Mouse (Mus musculus) lung, embryonic 14.5 days (tissue): ENCODE data around the gene Gm9817. TPM values are rescaled to one million over a fixed set of nuclear protein-coding genes. Genes with fewer than 3 reads are reported as not detected.

Experiments
- ATAC-seq: fragments of 200-750 bp; cut with Nextera tagmentation; 2 replicates; pipeline ENCODE4 v1.8.0; 2017; ENCODE audit warnings: mild to moderate bottlenecking, moderate TSS enrichment, moderate library complexity; ENCODE audit not compliant: insufficient read depth
- DNase-seq: peaks from one replicate; pipeline ENCODE4 v3.0.0-alpha.2; 2015
- H3K27ac ChIP-seq: fragments of 300-500 bp; sonication (generic); 2 replicates; pipeline ENCODE4 v1.5.1; 2014; ENCODE audit warnings: low read depth, mild to moderate bottlenecking, moderate library complexity
- H3K27me3 ChIP-seq: fragments of 300-500 bp; sonication (generic); 2 replicates; pipeline ENCODE4 v1.6.1; 2014; ENCODE audit warnings: low read length, control low read depth; ENCODE audit not compliant: insufficient read depth
- H3K36me3 ChIP-seq: fragments of 300-500 bp; sonication (generic); 2 replicates; pipeline ENCODE4 v1.6.1; 2014; ENCODE audit warnings: control low read depth; ENCODE audit not compliant: insufficient read depth
- H3K4me1 ChIP-seq: fragments of 300-500 bp; sonication (generic); 2 replicates; pipeline ENCODE4 v1.6.1; 2014; ENCODE audit warnings: antibody characterized with exemption, control low read depth; ENCODE audit not compliant: insufficient read depth
- H3K4me2 ChIP-seq: fragments of 300-500 bp; sonication (generic); 2 replicates; pipeline ENCODE4 v1.6.1; 2014; ENCODE audit warnings: mild to moderate bottlenecking
- H3K4me3 ChIP-seq: fragments of 300-500 bp; sonication (generic); 2 replicates; pipeline ENCODE4 v1.5.1; 2014; ENCODE audit warnings: low read depth, low read length
- H3K9ac ChIP-seq: fragments of 300-500 bp; sonication (generic); 2 replicates; pipeline ENCODE4 v1.6.1; 2014
- H3K9me3 ChIP-seq: fragments of 300-500 bp; sonication (generic); 2 replicates; pipeline ENCODE4 v1.6.1; 2016; ENCODE audit warnings: low read depth, low read length, control low read depth
- CTCF ChIP-seq: IDR thresholded peaks from 2 replicates; pipeline ENCODE4 v1.5.1; 2016; ENCODE audit warnings: antibody characterized with exemption, low read depth
- WGBS: fragments of 180-500 bp; shearing (Covaris S2); extraction: QIAGEN DNeasy Blood & Tissue Kit; methylation state at CpG from one replicate; pipeline ENCODE4 v1.1.7; 2014; 5-methylcytosine and 5-hydroxymethylcytosine counted together
- polyA plus RNA-seq: library from polyadenylated mRNA; unstranded; fragments of >200 nt; fragmentation: Nextera tagmentation; extraction: Ambion mirVana; gene quantifications from 2 replicates; pipeline ENCODE4 v1.2.1, GENCODE M21; 2014

The Gm9817 gene
- polyA plus RNA-seq, 1 experiment from 2014 or later = not detected

DNA sequence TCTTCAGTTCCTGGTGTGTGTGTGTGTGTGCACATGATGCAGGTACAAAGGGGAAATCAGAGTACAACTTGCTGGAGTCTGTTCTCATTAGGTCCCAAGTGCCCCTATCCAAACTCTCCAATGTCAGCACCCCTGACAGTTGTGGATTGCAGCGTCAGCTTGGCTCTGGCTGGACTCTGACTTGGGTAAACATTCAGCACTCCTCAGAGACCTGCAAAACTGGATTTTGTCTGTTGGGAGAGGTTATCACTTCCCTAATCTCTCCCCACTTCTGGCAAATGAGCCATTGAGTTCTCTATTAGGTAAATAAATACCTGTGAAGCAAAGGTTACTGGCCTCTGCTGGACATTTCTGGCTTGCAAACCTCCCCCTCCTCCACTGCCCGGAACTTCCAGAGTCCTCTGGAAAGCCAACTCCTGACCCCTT lies 10.3 kb downstream of the Gm9817 start:
- Histone ChIP-seq H3K27me3 (no peaks in the 10 kb centered on the region), H3K4me1 (peaks cover 11% of the 10 kb centered on the region), H3K9me3 (no peaks in the 10 kb centered on the region), H3K9ac (no peak overlapping the region), H3K27ac (no peak overlapping the region; the same call in 1 of the 2 replicates), H3K36me3 (no peaks in the 10 kb centered on the region), H3K4me2 (no peak overlapping the region), H3K4me3 (no peak overlapping the region)
- no peak for TF ChIP-seq CTCF
- ATAC-seq = peak; percentile 71
- peak; percentile 65 for DNase-seq
- 8% methylated on average over 2 of the region's 2 CpGs for WGBS

DNA sequence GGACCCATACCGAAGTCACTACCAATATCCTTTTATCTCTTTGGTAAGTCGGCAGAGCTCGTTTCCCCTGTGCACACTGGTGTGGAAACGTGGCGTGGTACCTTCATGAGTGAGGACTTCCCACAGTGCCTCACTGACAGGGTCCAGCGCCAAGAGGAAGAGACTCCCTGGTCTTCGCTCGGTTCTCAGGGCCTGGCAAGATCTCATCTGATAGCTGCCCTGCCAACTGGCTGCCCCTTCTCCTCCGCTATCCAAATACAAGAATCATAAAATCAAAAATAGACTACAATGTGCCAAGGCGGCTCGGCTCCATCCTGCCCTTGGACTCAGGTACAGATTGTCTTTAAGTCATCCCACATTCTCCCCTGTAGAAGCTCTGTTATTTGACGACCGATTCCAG lies 11.4 kb downstream of the Gm9817 start:
- Histone ChIP-seq H3K4me1 (peaks cover 8% of the 10 kb centered on the region), H3K4me3 (no peak overlapping the region), H3K27ac (no peak overlapping the region), H3K27me3 (no peaks in the 10 kb centered on the region), H3K9ac (no peak overlapping the region), H3K4me2 (no peak overlapping the region), H3K9me3 (no peaks in the 10 kb centered on the region), H3K36me3 (no peaks in the 10 kb centered on the region)
- DNase-seq (no peak), ATAC-seq (no peak)
- no peak for TF ChIP-seq CTCF
- WGBS = 57% methylated on average over 13 of the region's 13 CpGs

DNA sequence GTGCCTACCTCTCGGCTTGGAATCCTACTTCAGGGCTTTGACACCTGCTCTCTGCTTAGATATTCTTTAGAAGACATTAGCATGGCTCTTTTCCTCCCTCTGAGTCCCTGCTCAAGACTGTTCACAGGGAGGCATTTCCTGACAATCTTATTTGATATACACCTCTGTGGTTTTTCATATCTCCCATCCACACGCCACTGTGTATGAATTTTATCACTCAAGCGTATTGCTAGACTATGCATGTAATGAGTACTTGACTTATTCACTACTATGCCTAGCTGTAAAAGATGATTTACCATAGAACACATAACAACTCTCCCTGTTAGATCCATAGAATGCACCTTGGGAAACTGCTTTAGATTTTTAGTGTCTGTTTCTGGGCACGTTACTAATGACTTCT lies 14.3 kb downstream of the Gm9817 start:
- 72% methylated on average over 4 of the region's 4 CpGs for WGBS
- Histone ChIP-seq H3K4me1 (peaks cover 8% of the 10 kb centered on the region), H3K9ac (no peak overlapping the region), H3K36me3 (no peaks in the 10 kb centered on the region), H3K4me2 (no peak overlapping the region), H3K9me3 (no peaks in the 10 kb centered on the region), H3K27me3 (no peaks in the 10 kb centered on the region), H3K27ac (no peak overlapping the region), H3K4me3 (no peak overlapping the region)
- DNase-seq = no peak
- no peak for TF ChIP-seq CTCF
- no peak for ATAC-seq

DNA sequence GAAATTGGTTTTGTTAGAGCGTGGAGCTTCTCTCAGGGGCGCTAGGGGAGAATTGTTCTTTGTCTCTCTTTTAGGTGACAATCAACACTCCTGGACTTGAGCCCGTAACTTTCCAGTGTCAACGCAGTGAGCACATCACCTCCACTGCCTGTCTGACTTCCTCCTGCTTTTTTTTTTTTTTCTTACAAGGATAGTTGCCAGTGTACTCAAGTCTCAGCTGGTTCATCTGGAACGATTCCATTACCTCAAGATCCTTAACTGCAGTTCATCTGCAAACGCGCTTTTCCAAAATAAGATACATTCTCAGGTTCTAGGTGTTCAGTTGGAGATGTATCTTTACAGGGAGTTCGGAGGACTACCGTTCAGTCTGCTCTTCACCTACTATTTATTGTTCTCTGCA lies 16.5 kb downstream of the Gm9817 start:
- Histone ChIP-seq H3K36me3 (no peaks in the 10 kb centered on the region), H3K9me3 (no peaks in the 10 kb centered on the region), H3K4me2 (no peak overlapping the region), H3K4me1 (no peaks in the 10 kb centered on the region), H3K9ac (no peak overlapping the region), H3K27me3 (no peaks in the 10 kb centered on the region), H3K27ac (no peak overlapping the region), H3K4me3 (no peak overlapping the region)
- no peak for ATAC-seq
- no peak for TF ChIP-seq CTCF
- WGBS = 82% methylated on average over 9 of the region's 9 CpGs
- no peak for DNase-seq

DNA sequence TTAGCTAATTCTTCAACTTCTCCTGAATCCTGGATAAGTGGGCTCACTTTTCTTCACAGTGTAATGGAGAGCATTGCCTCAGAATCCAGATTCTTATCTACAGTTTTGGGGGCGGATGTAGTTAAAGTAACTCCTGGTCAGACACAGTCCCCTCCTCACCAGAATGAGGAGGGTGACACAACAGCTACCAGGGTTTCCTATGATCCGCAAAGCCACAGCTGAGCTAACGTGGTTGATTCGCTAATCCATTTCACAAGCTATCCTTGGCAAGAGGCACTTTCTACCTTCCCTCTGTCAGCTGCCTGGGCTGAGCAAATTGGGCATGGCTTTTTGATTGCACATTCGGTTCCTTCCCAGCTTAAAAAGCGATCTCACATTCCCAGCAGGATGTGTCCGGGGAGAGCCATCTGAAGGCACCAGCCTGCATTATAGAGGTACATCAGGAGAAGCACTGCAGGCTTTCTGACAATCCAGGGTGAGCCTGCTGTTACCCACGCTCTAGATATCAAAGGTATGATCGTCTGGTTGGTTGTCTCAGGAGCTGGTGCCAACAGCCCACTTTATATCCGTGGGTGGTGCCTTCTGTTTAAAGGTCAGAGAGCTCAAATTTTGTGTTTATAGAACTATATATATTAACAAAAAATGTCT lies 21.2 kb downstream of the Gm9817 start:
- WGBS = 59% methylated on average over 10 of the region's 10 CpGs
- Histone ChIP-seq H3K27me3 (no peaks in the 10 kb centered on the region), H3K4me3 (no peak overlapping the region), H3K36me3 (no peaks in the 10 kb centered on the region), H3K27ac (no peak overlapping the region), H3K4me1 (no peaks in the 10 kb centered on the region), H3K9me3 (no peaks in the 10 kb centered on the region), H3K9ac (no peak overlapping the region), H3K4me2 (no peak overlapping the region)
- DNase-seq (no peak), ATAC-seq (no peak)
- TF ChIP-seq CTCF = no peak

DNA sequence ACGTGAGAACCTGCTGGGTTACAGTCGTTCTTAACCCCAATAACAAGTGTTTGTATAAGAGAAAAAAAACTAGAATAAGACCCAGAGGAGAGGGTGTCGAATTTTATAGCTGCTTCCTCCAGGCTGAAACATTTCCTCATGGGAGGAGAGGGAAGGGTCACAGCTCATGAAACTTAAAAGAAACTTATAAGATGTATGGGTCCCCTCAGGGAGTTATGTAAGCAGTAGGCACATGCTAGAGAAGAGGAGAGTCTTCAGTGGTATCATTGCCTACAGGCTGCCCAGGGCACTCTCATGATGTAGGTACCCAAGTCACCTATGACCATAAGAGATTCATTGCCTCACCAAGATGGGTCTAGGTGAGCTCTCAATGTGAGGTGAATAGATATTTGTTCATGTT lies 28.0 kb downstream of the Gm9817 start:
- DNase-seq (no peak), ATAC-seq (no peak)
- H3K4me1 ChIP-seq = no peaks in the 10 kb centered on the region
- H3K4me3 ChIP-seq = no peak overlapping the region
- no peak overlapping the region for H3K4me2 ChIP-seq
- TF ChIP-seq CTCF = no peak
- 45% methylated on average over 3 of the region's 3 CpGs for WGBS
- H3K36me3 ChIP-seq = no peaks in the 10 kb centered on the region
- H3K27ac ChIP-seq = no peak overlapping the region
- H3K9me3 ChIP-seq = no peaks in the 10 kb centered on the region
- H3K27me3 ChIP-seq = no peaks in the 10 kb centered on the region
- no peak overlapping the region for H3K9ac ChIP-seq

DNA sequence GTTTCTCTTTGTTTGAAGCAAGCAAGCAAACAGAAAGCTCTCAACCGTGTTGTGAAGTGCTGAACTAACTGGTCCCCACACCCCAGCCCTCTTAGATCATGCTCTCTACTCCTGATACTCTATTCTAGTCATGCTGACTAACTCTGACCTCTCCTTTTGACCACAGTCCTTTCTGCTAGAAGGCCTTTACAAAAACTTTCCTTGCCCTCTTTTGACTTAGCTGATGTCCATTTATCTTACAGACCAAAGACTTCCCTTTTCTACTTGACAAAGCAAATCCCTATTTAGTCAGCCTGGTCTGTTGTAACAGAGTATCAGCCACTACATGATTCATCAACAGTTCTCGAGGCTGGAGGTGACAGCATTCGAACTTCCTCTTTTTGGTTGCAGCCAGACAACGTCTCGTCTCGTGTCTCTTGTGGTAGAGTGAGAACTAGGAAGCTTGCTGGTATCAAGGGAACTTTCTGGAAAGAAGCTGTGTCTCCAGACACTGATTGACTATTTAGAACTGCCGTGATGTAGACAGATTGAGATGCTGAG lies 30.4 kb downstream of the Gm9817 start:
- ATAC-seq (no peak), DNase-seq (peak; percentile 8)
- Histone ChIP-seq H3K27ac (no peak overlapping the region), H3K4me1 (no peaks in the 10 kb centered on the region), H3K4me3 (no peak overlapping the region), H3K9me3 (no peaks in the 10 kb centered on the region), H3K27me3 (no peaks in the 10 kb centered on the region), H3K36me3 (no peaks in the 10 kb centered on the region), H3K9ac (no peak overlapping the region), H3K4me2 (no peak overlapping the region)
- 30% methylated on average over 7 of the region's 7 CpGs for WGBS
- no peak for TF ChIP-seq CTCF
